In the genomic region with DNA sequence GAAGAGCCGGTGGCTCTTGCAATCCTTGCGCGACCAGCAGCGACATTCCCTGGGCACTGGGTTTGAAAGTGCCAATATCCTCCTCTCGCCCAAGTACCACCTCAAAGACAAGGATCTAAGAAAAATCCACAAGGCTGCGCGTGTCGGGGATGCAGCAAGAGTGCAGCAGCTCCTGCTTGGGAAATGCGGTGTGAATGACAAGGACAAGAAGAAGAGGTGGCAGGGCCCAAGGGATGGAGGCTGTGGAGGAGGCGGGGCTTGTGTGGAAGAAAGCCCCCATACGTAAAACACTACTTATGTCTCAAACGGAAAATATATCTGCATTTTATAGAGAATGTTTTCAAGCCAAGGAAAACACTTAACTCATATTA, we compare ENCODE assay signal across 14 mouse cellular contexts.
A peak's percentile ranks its signal among the peaks of the same experiment; 100 is the strongest.
DNase-seq lines count a peak whose midpoint lies in the region; ATAC-seq lines count a peak whose summit lies in the region.
"Had no signal": no experiment of that assay in that cellular context is flagged by ENCODE, and none has a peak within 500 bp of the region (broad histone marks: within the 10 kb centered on the region; RNA-seq: fewer than 3 reads in every experiment).

No protein-coding gene starts in this region.

- WGBS in embryonic facial prominence, embryonic 10.5 days, result 48% methylated on average over 12 of the region's 12 CpGs
- 44% methylated on average over 12 of the region's 12 CpGs for WGBS in embryonic facial prominence, embryonic 13.5 days
- WGBS in hindbrain, embryonic 12.5 days, result 51% methylated on average over 12 of the region's 12 CpGs
- WGBS in midbrain, embryonic 13.5 days, result 44% methylated on average over 12 of the region's 12 CpGs

- H3K27ac ChIP-seq in embryonic facial prominence, embryonic 10.5 days (replicated peaks), result no peak overlapping the region
- no peak overlapping the region for H3K27ac ChIP-seq in embryonic facial prominence, embryonic 13.5 days
- no peak overlapping the region for H3K27ac ChIP-seq in hindbrain, embryonic 12.5 days
- H3K27ac ChIP-seq in midbrain, embryonic 13.5 days, result no peak overlapping the region
- H3K27ac ChIP-seq: embryonic facial prominence, embryonic 15.5 days; gastrocnemius, adult 2 months; stomach, postnatal 0 days had no signal

- peak overlapping the region; percentile 37; the same call in 1 of the 2 replicates for H3K4me3 ChIP-seq in embryonic facial prominence, embryonic 10.5 days
- no peak overlapping the region for H3K4me3 ChIP-seq in embryonic facial prominence, embryonic 13.5 days
- H3K4me3 ChIP-seq in hindbrain, embryonic 12.5 days, result peak overlapping the region; percentile 13; the same call in 1 of the 2 replicates
- peak overlapping the region; percentile 28 for H3K4me3 ChIP-seq in midbrain, embryonic 13.5 days (replicated peaks)
- H3K4me3 ChIP-seq: embryonic facial prominence, embryonic 15.5 days; gastrocnemius, adult 2 months had no signal

- H3K4me1 ChIP-seq in embryonic facial prominence, embryonic 10.5 days, result peaks cover 5% of the 10 kb centered on the region; the same call in 1 of the 2 replicates
- H3K4me1 ChIP-seq in embryonic facial prominence, embryonic 13.5 days, result no peaks in the 10 kb centered on the region
- no peaks in the 10 kb centered on the region for H3K4me1 ChIP-seq in hindbrain, embryonic 12.5 days
- peaks cover 6% of the 10 kb centered on the region; the same call in 1 of the 2 replicates for H3K4me1 ChIP-seq in midbrain, embryonic 13.5 days (replicated peaks)
- H3K4me1 ChIP-seq: embryonic facial prominence, embryonic 15.5 days had no signal

- H3K4me2 ChIP-seq in embryonic facial prominence, embryonic 13.5 days, result peak overlapping the region; percentile 29
- peak overlapping the region; percentile 35 for H3K4me2 ChIP-seq in hindbrain, embryonic 12.5 days (replicated peaks)
- peak overlapping the region; percentile 51 for H3K4me2 ChIP-seq in midbrain, embryonic 13.5 days (replicated peaks)
- H3K4me2 ChIP-seq: embryonic facial prominence, embryonic 15.5 days had no signal

- H3K9ac ChIP-seq in embryonic facial prominence, embryonic 13.5 days, result 0 out of 2 replicates have a peak overlapping the region, but pooled peaks have one; percentile 37
- no peak overlapping the region for H3K9ac ChIP-seq in hindbrain, embryonic 12.5 days
- 0 out of 2 replicates have a peak overlapping the region, but pooled peaks have one; percentile 34 for H3K9ac ChIP-seq in midbrain, embryonic 13.5 days (replicated peaks)
- H3K9ac ChIP-seq: embryonic facial prominence, embryonic 15.5 days had no signal

- no peaks in the 10 kb centered on the region for H3K9me3 ChIP-seq in embryonic facial prominence, embryonic 10.5 days
- H3K9me3 ChIP-seq in embryonic facial prominence, embryonic 13.5 days, result no peaks in the 10 kb centered on the region
- no peaks in the 10 kb centered on the region for H3K9me3 ChIP-seq in hindbrain, embryonic 12.5 days (replicated peaks)
- H3K9me3 ChIP-seq in midbrain, embryonic 13.5 days, result no peaks in the 10 kb centered on the region
- H3K9me3 ChIP-seq: embryonic facial prominence, embryonic 15.5 days had no signal

- DNase-seq in embryonic facial prominence, embryonic 10.5 days (ENCODE audit: low spot score), result no peak
- no peak for DNase-seq in right cerebral cortex, adult 18-20 months
- no peak for DNase-seq in gastrocnemius, postnatal 4 days (ENCODE audit: low spot score in 2 of 2)
- DNase-seq in lung, adult 18-20 months, result no peak
- DNase-seq: cerebellum, adult 9-10 months; gastrocnemius, adult 2 months; liver had no signal

- no peaks in the 10 kb centered on the region for H3K36me3 ChIP-seq in embryonic facial prominence, embryonic 10.5 days (replicated peaks)
- no peaks in the 10 kb centered on the region for H3K36me3 ChIP-seq in embryonic facial prominence, embryonic 13.5 days
- no peaks in the 10 kb centered on the region for H3K36me3 ChIP-seq in hindbrain, embryonic 12.5 days
- no peaks in the 10 kb centered on the region for H3K36me3 ChIP-seq in midbrain, embryonic 13.5 days
- H3K36me3 ChIP-seq: embryonic facial prominence, embryonic 15.5 days had no signal

- H3K27me3 ChIP-seq in embryonic facial prominence, embryonic 10.5 days (replicated peaks; ENCODE audit: low read depth, poor library complexity, severe bottlenecking), result no peaks in the 10 kb centered on the region
- no peaks in the 10 kb centered on the region; the same call in 1 of the 2 replicates for H3K27me3 ChIP-seq in embryonic facial prominence, embryonic 13.5 days
- H3K27me3 ChIP-seq in hindbrain, embryonic 12.5 days, result no peaks in the 10 kb centered on the region
- H3K27me3 ChIP-seq in midbrain, embryonic 13.5 days, result no peaks in the 10 kb centered on the region
- H3K27me3 ChIP-seq: embryonic facial prominence, embryonic 15.5 days; Patski had no signal

- ATAC-seq in embryonic facial prominence, embryonic 13.5 days (ENCODE audit: insufficient number of reproducible peaks, insufficient read depth, low FRiP score, low TSS enrichment, low read depth), result no peak
- no peak for ATAC-seq in hindbrain, embryonic 12.5 days (ENCODE audit: low FRiP score)
- peak; percentile 27; the same call in 1 of the 2 replicates for ATAC-seq in midbrain, embryonic 13.5 days
- ATAC-seq: lung, postnatal 0 days; Patski had no signal
